Mouse (Mus musculus) heart, postnatal 25 days (tissue): Measurements from ENCODE around the gene Rhot2. TPM values are rescaled to one million over a fixed set of nuclear protein-coding genes. Genes with fewer than 3 reads are reported as not detected.
A peak's percentile ranks its signal among the peaks of the same experiment; 100 is the strongest.

ENCODE experiments used
- DNase-seq: peaks from one replicate; pipeline ENCODE4 v3.0.0; 2022; ENCODE audit warnings: low spot score
- intact Hi-C: fragments of 180-260 bp; cut with DNase I; formaldehyde crosslinking; loops from one replicate; pipeline ENCODE4 v1.15.1; 2025
- total RNA-seq, 2 experiments: library from RNA; stranded (reverse); gene quantifications; 2 replicates each; pipeline ENCODE4 v1.2.3; 2021

Gene Rhot2
- total RNA-seq, 2 experiments from 2014 or later = 120 to 125 TPM

DNA sequence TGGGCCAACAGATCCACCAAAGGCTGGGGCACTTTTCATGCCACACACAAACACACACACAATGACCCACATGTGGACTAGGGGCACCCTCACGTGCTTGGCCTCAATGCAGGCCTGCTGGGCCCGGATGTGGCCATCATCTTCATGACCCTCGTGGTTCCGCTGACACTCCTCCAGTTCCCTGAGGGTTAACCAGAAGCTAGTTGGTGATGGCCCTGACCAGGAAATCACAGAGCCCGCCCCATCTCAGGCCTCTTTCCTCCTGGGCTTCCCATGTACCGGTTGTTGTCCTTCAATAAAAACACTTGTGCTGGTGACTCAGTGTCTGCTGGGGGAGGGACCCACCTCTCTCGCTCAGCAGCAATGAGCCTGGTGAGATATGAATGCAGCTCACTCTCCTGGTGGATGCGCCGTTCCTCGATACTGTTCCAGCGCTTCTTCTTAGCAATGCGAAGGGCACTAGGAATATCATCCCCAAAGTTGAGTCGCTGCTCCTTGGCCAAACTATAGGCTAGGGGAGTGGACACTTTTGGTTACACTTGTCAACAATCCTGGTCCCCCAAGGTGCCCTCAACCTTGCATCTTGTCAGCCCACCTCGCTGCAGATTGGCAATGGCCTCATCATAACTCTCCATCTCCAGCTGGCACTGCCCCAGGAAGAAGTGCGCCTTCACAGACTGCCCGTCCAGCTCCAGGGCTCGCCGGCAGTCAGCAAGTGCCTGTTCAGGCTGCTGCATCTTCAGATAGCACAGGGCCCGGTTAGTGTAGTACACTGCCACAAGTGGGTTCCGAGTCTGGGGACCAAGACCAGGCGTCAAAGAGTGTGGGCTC lies 13.0 kb downstream of the Rhot2 start:
- DNase-seq = no peak
- intact Hi-C loops = loop anchor here (5.0 kb wide), 1 partner anchor 36 kb away; the partner anchor contains the start of gene Mcrip2

DNA sequence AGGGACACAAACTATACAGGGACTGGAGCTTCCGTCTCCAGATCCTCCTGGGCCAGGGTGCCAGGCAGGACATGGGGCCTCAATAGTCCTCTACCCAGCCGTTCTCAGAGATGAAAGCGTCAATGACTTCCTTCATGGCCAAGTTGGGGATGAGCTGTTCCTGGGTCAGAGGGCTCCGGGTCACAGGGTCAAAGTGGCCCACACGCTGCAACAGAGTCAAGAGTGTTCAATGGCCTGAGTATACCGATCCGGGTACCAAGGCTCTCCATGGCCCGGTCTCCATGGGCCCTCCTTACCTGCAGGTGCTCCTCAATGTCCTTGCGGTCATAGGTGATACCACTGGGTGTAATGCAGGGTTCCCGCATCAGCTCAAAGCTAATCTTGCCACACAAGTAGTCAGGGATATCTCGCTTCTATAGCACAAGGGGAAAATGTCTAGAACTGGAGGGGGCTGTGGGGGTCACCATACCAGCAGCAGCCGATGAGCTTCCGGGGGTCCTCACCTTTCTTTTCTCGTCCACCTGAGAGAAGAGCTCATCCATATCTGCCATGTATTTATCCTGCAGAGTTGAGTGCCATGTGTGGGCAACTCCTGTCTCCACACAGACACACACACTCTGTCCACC lies 13.7 kb downstream of the Rhot2 start:
- intact Hi-C loops = loop anchor here (5.0 kb wide), 1 partner anchor 36 kb away; the partner anchor contains the start of gene Mcrip2
- no peak for DNase-seq

DNA sequence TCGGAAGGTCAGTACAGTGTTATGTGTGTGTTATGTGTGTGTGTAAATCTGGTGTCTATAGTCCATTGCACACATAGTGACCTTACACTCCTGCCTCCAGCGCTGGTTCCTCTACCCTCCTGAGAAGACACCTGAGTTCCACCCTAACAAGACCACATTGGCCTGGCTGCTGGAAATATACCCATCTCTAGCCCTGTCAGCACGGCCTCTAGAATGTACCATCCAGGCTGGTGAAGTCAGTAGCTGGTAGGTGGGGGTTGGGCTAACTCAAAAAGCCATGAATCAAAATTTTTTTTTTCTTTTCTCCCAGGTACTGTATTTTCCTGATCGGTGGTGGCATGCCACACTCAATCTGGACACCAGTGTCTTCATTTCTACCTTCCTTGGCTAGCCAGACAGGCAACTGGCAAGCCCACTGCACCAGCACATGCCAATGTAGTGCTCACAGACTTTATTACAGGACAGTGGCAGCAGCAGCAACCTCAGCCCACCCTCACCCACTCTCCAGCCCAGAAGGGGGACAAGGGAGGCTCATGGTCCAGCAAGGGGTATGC lies 14.4 kb downstream of the Rhot2 start:
- DNase-seq = no peak
- intact Hi-C loops = loop anchor here (5.0 kb wide), 1 partner anchor 37 kb away; the partner anchor contains the start of gene Mcrip2

DNA sequence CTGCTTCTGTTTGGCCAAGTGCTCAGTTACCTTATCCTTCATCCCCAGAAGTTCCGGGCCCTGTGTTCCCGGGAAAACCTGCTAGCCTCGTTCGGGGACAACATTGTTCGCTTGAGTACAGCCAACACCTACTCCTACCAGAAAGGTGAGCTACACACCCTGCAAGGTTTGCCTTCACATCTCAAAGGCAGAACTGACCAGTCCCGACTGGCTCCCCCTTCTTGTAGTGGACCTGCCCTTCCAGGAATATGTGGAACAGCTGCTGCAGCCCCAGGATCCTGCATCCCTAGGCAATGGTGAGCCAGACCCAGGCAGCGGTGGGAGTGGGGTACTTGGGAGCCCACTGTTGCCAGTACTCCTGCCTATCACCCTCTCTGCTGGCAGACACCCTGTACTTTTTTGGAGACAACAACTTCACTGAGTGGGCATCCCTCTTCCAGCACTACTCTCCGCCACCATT lies 15.1 kb downstream of the Rhot2 start:
- intact Hi-C loops = loop anchor here (5.0 kb wide), 1 partner anchor 38 kb away; the partner anchor contains the start of gene Mcrip2
- DNase-seq = no peak

DNA sequence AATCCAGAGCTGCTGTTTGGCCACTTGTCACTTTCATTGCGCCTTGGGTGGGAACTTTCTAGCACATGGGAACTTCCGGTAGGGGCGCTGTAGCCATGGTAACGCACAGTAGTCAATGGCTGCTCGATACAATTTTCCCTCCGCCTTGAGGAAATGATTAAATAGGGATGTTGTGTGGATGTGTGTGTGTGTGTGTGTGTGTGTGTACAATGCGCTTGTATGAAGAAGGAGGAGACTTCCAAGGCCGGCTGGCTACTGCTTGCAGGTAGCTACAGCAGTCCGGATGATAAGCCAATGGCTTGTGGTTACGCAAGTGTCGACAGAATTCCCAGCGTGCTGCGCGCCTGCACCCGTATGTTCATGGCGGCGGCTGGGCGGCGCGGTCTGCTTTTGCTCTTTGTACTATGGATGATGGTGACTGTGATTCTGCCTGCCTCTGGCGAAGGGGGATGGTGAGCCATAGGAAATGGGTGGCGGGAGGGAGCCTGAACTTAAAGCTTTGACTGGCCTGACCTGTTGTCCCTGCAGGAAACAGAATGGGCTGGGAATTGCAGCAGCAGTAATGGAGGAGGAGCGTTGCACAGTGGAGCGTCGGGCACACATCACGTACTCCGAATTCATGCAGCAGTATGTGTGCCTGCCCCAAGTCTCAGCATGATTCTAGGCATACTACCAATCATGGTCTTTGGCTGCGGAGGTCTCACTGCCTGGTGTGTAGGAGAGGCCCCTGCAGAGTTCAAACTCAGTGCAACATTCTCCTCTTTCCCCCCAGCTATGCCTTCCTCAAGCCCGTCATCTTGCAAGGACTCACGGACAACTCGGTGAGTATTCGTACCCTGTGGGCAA lies 15.7 kb downstream of the Rhot2 start, which contains the start of gene Jmjd8:
TSS of gene Jmjd8 (plus strand) at position 156 of the 846 bp plus-strand sequence.
- peak; percentile 57 for DNase-seq
- intact Hi-C loops = no loop called here

DNA sequence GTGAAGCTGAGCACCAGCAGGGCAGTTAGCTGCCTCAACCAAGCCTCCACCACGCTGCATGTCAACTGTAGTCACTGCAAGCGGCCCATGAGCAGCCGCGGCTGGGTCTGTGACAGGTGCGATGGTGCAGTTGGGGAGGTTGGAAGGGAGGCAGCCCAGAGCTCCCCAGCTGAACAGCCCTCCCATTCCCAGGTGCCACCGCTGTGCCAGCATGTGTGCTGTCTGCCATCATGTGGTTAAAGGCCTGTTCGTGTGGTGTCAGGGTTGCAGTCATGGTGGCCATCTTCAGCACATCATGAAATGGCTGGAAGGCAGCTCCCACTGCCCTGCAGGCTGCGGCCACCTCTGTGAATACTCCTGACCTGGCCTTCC lies 16.4 kb downstream of the Rhot2 start:
- DNase-seq = no peak
- intact Hi-C loops = no loop called here

DNA sequence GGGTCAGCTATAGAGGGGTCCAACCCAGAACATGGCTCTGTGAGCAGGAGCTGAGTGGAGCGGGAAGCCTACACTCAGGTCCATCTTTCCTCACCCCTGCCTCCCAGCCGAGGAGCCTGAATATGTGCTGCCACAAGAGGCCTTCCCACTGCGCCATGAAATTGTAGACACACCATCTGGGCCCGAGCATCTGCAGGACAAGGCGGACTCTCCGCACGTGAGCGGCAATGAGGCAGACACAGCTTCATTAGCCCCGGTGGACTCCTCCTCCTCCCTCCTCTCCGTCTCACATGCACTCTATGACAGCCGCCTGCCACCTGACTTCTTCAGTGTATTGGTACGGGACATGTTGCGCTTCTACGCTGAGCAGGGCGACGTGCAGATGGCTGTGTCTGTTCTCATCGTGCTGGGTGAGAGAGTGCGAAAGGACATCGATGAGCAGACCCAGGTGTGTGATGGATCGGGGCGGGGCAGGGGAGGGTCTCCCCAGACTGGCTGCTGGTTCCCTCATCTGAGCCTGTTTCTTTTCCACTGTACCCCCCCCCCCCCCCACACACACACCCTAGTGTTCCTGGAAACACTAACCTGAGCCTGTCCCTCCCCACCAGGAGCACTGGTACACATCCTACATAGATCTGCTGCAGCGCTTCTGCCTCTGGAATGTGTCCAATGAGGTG lies 17.0 kb downstream of the Rhot2 start:
- intact Hi-C loops = no loop called here
- DNase-seq = no peak

DNA sequence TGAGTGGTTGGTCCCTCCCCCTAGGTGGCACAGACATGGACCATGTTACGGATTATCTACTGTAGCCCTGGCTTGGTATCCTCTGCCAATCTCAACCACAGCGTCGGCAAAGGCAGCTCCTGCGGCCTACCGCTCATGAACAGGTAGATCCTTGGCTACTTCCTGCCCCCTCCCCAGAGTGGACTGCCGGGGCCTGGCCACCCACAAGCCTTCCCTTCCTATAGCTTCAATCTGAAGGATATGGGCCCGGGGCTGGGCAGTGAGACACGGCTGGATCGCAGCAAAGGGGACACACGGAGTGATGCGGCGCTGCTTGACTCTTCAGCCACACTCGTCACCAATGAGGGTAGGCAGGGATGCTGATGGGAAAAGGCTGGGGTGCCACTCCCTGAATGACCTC lies 17.6 kb downstream of the Rhot2 start:
- intact Hi-C loops = no loop called here

DNA sequence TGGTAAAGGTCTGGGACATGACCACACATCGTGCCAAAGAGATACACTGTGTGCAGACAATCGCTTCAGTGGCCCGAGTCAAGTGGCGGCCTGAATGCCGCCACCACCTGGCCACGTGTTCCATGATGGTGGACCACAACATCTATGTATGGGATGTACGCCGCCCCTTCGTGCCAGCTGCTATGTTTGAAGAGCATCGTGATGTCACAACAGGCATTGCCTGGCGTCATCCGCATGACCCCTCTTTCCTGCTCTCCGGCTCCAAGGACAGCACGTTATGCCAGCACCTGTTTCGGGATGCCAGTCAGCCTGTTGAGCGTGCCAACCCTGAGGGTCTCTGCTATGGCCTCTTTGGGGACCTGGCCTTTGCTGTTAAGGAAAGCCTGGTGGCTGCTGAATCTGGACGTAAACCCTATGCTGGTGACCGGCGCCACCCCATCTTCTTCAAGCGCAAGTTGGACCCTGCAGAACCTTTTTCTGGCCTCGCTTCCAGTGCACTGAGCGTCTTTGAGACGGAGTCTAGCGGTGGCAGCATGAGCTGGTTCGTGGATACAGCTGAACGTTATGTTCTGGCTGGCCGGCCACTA lies 18.6 kb downstream of the Rhot2 start:
- DNase-seq = no peak
- intact Hi-C loops = no loop called here

More for the DNA sequence above, 17.6 kb downstream of the Rhot2 start:
- no peak for DNase-seq

DNA sequence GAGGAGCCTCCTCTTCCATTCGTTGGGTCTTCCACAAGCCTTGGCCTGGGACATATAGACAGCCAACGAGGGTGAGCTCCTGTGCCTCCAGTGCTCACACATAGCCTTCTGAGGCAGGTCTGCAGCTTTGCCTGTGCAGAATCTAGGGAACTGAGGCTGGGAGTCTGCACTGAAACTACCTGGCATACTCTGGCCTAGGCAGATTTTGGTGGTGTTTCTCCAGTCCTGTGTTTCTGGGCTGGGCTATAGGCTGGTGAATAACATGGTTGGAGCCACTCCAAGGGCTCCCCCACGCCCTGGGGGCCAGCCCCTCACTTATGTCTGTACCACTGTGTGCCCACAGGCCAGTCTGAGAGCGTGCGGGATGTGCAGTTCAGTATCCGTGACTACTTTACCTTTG lies 19.3 kb downstream of the Rhot2 start:
- DNase-seq = no peak
- intact Hi-C loops = no loop called here

DNA sequence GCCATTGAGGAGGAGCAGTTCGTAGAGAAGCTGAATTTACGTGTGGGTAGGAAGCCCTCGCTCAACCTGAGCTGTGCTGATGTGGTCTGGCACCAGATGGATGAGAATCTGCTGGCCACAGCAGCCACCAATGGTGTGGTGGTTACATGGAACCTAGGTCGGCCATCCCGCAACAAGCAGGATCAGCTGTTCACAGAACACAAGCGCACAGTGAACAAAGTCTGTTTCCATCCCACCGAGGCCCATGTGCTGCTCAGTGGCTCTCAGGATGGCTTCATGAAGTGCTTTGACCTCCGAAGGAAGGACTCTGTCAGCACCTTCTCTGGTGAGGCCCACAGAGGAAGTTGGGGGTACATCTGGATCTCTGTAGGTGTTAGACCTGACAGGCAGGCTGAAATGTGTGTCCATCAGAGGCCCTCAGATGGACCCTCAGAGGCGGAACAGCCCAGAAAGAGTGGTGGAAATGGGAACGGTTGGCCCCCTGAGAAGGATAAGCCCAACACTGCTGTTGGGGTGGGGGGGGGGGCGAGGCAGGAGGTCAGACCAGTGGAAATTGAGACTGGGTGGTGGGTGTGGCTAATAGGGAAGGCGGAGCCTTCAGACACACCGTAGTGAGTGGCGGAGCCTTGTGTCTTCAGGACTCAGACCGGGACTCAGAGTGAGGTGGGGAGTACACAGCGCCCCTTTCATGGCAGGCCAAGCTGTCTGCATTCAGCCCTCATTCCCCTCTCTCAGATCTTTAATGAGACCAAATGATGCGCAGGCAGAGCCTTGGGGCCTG lies 20.1 kb downstream of the Rhot2 start:
- no peak for DNase-seq
- intact Hi-C loops = no loop called here

DNA sequence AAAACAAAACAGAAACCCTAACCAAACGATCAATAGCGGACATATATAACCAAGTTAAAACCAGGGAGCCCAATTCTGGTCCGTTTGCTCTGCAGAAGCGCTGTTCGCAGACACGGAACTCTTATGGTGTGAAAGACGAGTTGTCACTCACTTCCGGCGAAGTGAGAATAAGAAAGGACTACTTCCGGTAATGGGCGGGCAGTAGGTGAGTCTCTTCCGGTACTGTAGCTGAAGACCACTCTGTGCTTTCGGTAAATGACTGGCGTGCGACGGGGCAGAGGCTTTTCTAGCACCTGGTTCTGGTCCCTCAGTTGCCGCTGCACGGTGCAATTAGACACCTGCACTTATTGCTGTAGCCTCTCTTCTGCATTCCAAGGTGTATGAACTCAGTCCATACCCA lies 21.2 kb downstream of the Rhot2 start, which contains the start of gene Wdr24:
TSS of gene Wdr24 (plus strand) at position 176 of the 400 bp plus-strand sequence.
- DNase-seq = no peak
- intact Hi-C loops = loop anchor here (2.0 kb wide), 1 partner anchor 27 kb away; the partner anchor contains the start of gene Metrn

DNA sequence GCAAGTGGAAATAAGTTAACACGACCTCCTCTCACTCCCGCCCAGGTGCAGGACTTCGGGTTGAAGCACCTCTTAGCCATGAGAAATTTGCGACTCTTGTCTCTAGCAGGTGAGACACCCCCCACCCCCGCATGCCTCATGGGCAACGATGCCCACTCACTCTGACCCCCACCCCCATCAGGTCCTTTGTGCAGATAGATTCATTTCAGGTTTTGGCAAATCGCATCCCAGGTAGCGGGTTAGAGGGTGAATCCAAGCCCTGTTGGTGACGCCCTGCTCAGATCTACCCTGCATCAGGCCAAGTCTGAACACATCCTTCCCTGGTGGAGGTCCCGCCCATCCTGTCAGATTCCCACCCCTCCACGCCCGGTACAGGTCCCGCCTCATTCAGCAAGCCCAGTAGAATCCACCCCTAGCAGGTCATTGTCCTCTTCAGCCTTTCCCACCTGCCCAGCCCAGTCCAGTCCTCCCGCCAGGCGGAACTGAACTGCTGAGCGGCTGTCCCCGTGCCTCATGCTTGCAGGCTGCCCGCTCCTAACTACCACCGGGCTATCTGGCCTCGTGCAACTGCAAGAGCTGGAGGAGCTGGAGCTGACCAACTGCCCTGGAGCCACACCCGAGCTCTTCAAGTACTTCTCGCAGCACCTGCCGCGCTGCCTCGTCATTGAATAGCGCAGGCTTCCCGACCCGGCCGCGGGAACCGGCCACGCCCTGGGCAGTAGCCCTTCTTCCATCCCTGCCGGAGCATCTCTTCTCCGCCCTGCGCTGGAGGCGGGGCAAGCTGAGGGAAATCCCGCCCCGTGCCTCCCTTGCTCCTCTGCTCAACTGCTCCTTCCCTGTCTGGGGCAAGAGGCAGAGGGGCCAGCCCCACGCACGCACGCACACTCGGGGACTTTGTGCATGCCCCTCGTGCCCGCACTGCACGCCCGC lies 25.5 kb downstream of the Rhot2 start:
- intact Hi-C loops = no loop called here
- DNase-seq = no peak

DNA sequence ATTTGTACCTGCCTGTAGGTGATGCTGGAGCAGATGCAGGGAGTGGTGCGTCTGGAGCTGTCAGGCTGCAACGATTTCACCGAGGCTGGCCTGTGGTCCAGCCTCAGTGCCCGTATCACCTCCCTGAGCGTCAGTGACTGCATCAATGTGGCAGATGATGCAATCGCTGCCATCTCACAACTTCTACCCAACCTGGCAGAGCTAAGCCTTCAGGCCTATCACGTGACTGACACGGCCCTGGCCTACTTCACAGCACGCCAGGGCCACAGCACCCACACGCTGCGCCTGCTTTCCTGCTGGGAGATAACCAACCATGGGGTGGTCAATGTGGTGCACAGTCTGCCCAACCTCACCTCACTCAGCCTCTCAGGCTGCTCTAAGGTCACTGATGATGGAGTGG lies 27.0 kb downstream of the Rhot2 start:
- intact Hi-C loops = no loop called here

DNA sequence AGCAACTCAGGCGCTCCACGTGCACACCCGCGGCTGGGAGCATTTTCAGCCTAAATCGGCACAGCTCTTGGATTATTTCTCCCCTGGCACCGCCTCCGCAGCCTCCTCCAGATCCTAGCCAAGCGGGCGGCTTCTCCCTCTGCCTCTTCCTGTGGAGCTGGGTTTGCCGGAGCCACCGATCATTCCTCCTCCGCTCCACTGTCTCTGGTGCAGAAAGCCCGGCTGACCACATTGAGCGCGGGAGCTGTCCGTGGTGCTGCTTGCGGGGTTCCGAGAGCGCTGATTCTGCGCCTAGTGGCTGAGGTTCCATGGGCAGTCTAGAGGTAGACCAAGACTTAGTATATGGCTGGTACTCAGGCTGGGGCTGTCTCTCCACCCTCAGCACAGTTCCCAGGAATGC lies 31.2 kb downstream of the Rhot2 start:
- intact Hi-C loops = no loop called here

More for the DNA sequence above, 27.0 kb downstream of the Rhot2 start:
- DNase-seq = no peak

DNA sequence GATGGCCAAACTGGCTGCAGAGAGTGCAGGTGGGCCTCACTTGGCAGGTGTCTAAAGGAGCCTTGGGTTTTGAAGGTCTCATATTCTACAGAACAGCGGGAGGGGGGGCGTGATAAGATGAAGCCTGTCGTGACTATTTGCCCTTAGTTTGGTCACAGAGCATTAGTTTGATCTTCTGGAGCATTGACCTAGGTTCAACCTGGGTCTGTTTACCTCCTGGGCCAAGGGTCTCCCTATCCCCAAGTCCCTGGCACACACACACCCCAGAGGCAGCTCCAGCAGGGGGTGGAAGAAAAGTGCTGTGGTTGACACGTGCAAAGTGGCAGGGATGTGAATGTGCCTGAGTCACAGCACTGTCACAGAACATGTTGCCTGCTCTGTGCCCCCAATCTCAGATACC lies 33.8 kb downstream of the Rhot2 start:
- intact Hi-C loops = no loop called here

More for the DNA sequence above, 31.2 kb downstream of the Rhot2 start:
- DNase-seq = no peak

More for the DNA sequence above, 33.8 kb downstream of the Rhot2 start:
- DNase-seq = no peak
